ENCODE assay signal across 16 mouse cellular contexts in genomic region chr16:96304438-96304837, GRCm38 (mm10).
"Had no signal": no experiment of that assay in that cellular context is flagged by ENCODE, and none has a peak within 500 bp of the region (broad histone marks: within the 10 kb centered on the region; RNA-seq: fewer than 3 reads in every experiment).

No protein-coding gene starts in this region.

- H3K36me3 ChIP-seq: limb, embryonic 13.5 days; liver, embryonic 15.5 days; midbrain, embryonic 10.5 days; midbrain, embryonic 15.5 days; neural tube, embryonic 13.5 days had no signal

- H3K4me1 ChIP-seq: limb, embryonic 13.5 days; liver, embryonic 15.5 days; midbrain, embryonic 15.5 days had no signal

- ATAC-seq: lung, postnatal 0 days; midbrain, embryonic 15.5 days had no signal

- H3K27me3 ChIP-seq: limb, embryonic 13.5 days; liver, embryonic 15.5 days; midbrain, embryonic 15.5 days; neural tube, embryonic 13.5 days had no signal

- H3K9me3 ChIP-seq: limb, embryonic 13.5 days; liver, embryonic 15.5 days; midbrain, embryonic 10.5 days; midbrain, embryonic 15.5 days; neural tube, embryonic 13.5 days had no signal

- H3K27ac ChIP-seq: limb, embryonic 13.5 days; liver, embryonic 15.5 days; midbrain, embryonic 10.5 days; midbrain, embryonic 15.5 days; neural tube, embryonic 13.5 days had no signal

- H3K9ac ChIP-seq: limb, embryonic 13.5 days; liver, embryonic 15.5 days; midbrain, embryonic 15.5 days; neural tube, embryonic 13.5 days had no signal

- DNase-seq: kidney, adult 18-20 months; kidney, postnatal 10 days; kidney, postnatal 4 days; left cerebral cortex, postnatal 4 days; lung, adult 2 months; lung, postnatal 36 days; right cerebral cortex, adult 18-20 months; right cerebral cortex, postnatal 25 days; thymus, postnatal 4 days had no signal

- H3K4me3 ChIP-seq: limb, embryonic 13.5 days; liver, embryonic 15.5 days; midbrain, embryonic 10.5 days; midbrain, embryonic 15.5 days; neural tube, embryonic 13.5 days had no signal

- H3K4me2 ChIP-seq: limb, embryonic 13.5 days; liver, embryonic 11.5 days; liver, embryonic 15.5 days; midbrain, embryonic 15.5 days; neural tube, embryonic 13.5 days had no signal
